Mouse (Mus musculus): ENCODE measurements at regions not wholly inside any gene's neighbourhood (a gene's known extent, or its start where the extent isn't known, plus 50 kb on each side); places are given as distances from the start of the nearest gene placed in this dataset.
"Not testable (repeated sequence)": the region's sequence is repeated elsewhere in the genome, so short reads cannot be mapped to it uniquely, and the experiment has no call there.

DNA sequence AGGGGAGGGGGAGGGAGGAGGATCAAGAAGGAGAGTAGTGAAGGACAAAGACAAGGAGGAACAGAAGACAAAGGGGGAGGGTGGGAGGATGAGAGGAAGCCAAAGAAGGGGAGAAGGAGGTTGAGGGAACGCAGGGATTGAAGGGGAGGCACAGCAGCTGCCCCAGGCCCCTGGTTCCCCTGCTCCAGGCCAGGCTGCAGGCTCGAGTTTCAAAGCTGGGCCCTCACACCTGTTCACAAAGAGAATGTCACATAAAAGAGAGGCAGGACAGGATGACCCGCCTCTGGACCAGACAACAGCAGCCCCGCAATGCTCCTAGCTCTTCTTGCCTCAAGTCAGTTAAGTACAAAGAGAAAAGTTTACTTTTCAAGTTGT is 128.3 kb downstream of the Dll1 start:
- WGBS: 39% methylated on average over 4 of the region's 4 CpGs
- Histone ChIP-seq H3K4me3 (ENCODE audit: low read depth, low read length) (no peak overlapping the region), H3K9me3 (ENCODE audit: low read depth, low read length) (no peaks in the 10 kb centered on the region), H3K4me2 (no peak overlapping the region), H3K9ac (no peak overlapping the region), H3K36me3 (ENCODE audit: insufficient read depth) (no peaks in the 10 kb centered on the region), H3K4me1 (ENCODE audit: insufficient read depth) (no peaks in the 10 kb centered on the region), H3K27ac (ENCODE audit: low read depth) (no peak overlapping the region), H3K27me3 (ENCODE audit: insufficient read depth, low read length) (no peaks in the 10 kb centered on the region)
- no peak for ATAC-seq (ENCODE audit: insufficient read depth)
- TF ChIP-seq CTCF (IDR thresholded peaks at IDR 0.05; ENCODE audit: low read depth): no peak
- no peak for DNase-seq

DNA sequence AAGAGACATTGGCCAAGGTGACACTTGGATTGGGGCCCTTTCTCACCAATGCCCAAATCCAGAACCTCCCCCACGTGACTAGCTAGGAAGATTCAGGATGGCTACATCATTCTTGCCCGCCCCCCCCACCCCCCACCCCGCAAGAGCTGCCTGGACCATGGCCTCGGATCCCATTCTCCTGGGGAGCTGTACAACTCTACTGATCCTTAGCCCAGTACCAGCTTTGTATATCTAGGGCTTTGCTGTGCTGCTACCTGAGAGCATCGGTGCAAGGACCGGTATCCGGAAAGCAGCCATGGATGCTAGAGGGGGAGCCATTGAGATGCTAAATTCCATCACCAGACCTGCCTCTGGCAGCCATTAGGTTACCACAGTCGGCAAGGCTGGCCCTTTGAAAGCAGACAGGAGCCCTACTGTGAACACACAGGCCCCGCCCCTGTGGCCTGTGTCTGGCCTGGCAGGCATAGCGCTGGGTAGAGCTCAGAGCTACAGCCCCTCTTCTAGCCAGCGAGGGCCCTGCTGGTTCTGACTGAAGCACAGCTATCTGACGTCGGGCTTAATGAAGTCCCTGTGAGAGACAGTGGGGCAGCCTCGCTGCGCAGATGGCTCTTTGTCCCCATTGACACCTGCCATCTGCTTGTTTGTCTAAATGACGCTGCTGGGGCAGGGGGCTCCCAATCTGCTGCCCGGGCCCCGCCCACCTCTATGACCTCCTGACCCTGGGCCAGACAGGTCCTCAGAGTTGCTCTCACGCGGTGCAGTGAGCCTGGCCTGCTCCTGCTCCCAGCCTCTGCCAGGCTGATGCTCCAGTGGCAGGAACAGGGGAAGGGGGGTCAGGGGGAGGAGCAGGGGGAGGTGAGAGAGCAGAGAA is 128.9 kb downstream of the Dll1 start:
- Histone ChIP-seq H3K27ac (ENCODE audit: low read depth) (no peak overlapping the region), H3K36me3 (ENCODE audit: insufficient read depth) (no peaks in the 10 kb centered on the region), H3K9me3 (ENCODE audit: low read depth, low read length) (no peaks in the 10 kb centered on the region), H3K27me3 (ENCODE audit: insufficient read depth, low read length) (no peaks in the 10 kb centered on the region), H3K4me1 (ENCODE audit: insufficient read depth) (no peaks in the 10 kb centered on the region), H3K4me3 (ENCODE audit: low read depth, low read length) (no peak overlapping the region), H3K4me2 (no peak overlapping the region), H3K9ac (no peak overlapping the region)
- ATAC-seq (ENCODE audit: insufficient read depth) (peak; percentile 52; the same call in 1 of the 2 replicates), DNase-seq (no peak)
- WGBS: 5% methylated on average over 20 of the region's 20 CpGs
- no peak for TF ChIP-seq CTCF (IDR thresholded peaks at IDR 0.05; ENCODE audit: low read depth)

DNA sequence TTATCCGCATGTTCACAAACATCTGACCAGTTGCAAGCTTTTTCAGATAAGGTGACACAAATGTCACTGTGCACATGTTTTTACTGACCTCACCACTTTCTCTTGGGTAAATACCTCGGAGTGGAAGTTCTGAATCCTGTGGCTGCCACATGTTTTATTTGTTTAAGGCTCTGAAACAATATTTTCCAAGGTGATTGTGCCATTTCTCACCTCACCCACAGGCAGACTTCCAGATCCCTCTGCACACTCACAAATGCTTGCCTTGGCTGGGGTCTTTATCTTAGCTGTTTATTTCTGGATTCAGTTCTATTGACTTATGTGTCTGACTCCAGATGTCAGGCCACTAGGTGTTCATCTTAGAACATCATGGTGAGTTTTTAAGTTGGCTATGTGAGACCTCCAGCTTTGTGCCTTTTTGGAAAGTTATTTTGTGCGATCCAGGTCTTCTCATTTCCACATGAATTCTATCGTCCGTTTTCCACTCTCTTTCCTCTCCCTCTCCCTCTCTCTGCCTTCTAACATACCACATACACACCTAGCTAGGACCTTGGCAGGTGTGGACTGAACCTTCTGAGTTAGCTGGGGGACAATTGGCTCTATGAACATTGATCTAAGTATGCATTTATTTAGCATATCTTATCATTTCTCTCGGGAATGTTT is 133.6 kb downstream of the Dll1 start:
- whole genome bisulfite sequencing: 58% methylated on average over 6 of the region's 6 CpGs
- H3K9ac ChIP-seq: no peak overlapping the region
- H3K27ac ChIP-seq (ENCODE audit: low read depth): no peak overlapping the region
- no peaks in the 10 kb centered on the region for H3K9me3 ChIP-seq (ENCODE audit: low read depth, low read length)
- no peak for TF ChIP-seq CTCF (IDR thresholded peaks at IDR 0.05; ENCODE audit: low read depth)
- ATAC-seq (ENCODE audit: insufficient read depth): no peak
- no peak overlapping the region for H3K4me2 ChIP-seq
- no peak overlapping the region for H3K4me3 ChIP-seq (ENCODE audit: low read depth, low read length)
- H3K36me3 ChIP-seq (ENCODE audit: insufficient read depth): no peaks in the 10 kb centered on the region
- DNase-seq: no peak
- H3K27me3 ChIP-seq (ENCODE audit: insufficient read depth, low read length): no peaks in the 10 kb centered on the region
- no peaks in the 10 kb centered on the region for H3K4me1 ChIP-seq (ENCODE audit: insufficient read depth)

DNA sequence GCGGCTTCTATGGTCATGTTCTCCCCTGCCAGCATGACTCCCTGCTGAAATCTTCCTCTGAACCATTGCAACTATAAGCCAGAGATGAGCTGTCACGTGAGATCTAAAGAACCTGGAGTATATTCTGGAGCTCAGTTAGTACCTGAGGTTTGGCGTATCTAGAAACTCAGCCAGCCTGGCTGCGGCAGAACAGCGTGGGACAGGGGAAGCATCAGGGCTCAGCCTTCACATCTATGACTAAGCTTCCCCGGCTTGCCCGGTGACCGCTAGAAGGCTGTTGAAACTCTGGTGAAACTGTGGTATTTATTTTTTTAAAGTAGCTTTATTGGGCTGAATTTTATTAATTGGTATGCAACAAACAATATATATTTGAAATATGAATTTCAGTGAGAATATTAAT is 134.3 kb downstream of the Dll1 start:
- no peak overlapping the region for H3K9ac ChIP-seq
- H3K36me3 ChIP-seq (ENCODE audit: insufficient read depth): no peaks in the 10 kb centered on the region
- H3K4me2 ChIP-seq: no peak overlapping the region
- TF ChIP-seq CTCF (IDR thresholded peaks at IDR 0.05; ENCODE audit: low read depth): no peak
- DNase-seq: no peak
- H3K27me3 ChIP-seq (ENCODE audit: insufficient read depth, low read length): no peaks in the 10 kb centered on the region
- no peak overlapping the region for H3K4me3 ChIP-seq (ENCODE audit: low read depth, low read length)
- H3K27ac ChIP-seq (ENCODE audit: low read depth): no peak overlapping the region
- no peaks in the 10 kb centered on the region for H3K4me1 ChIP-seq (ENCODE audit: insufficient read depth)
- no peaks in the 10 kb centered on the region for H3K9me3 ChIP-seq (ENCODE audit: low read depth, low read length)
- WGBS: 72% methylated on average over 8 of the region's 8 CpGs
- no peak for ATAC-seq (ENCODE audit: insufficient read depth)

DNA sequence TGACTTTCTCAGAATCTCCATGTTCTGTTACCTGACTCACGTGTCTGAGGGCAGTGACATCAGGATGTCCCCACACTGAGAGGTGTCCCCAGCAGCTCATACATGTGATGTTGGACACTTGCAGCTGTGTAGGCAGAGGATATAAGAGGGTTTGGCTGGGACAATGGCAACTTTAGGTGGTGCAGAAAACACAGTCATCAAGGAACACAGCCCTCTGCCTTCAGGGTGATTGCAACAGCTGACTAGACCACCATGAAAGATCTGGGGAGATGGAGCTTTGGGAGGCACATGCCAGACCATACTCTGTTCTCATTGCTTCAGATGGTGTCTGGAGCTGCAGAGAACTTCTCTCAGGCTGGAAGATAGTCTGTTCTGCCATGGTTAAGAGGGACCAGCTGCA is 135.2 kb downstream of the Dll1 start:
- H3K9ac ChIP-seq: no peak overlapping the region
- H3K4me1 ChIP-seq (ENCODE audit: insufficient read depth): no peaks in the 10 kb centered on the region
- TF ChIP-seq CTCF (IDR thresholded peaks at IDR 0.05; ENCODE audit: low read depth): no peak
- ATAC-seq (ENCODE audit: insufficient read depth) (no peak), DNase-seq (no peak)
- WGBS: 74% methylated on average over 1 of the region's 1 CpGs
- no peak overlapping the region for H3K4me2 ChIP-seq
- no peaks in the 10 kb centered on the region for H3K27me3 ChIP-seq (ENCODE audit: insufficient read depth, low read length)
- no peak overlapping the region for H3K27ac ChIP-seq (ENCODE audit: low read depth)
- H3K36me3 ChIP-seq (ENCODE audit: insufficient read depth): no peaks in the 10 kb centered on the region
- H3K9me3 ChIP-seq (ENCODE audit: low read depth, low read length): no peaks in the 10 kb centered on the region
- no peak overlapping the region for H3K4me3 ChIP-seq (ENCODE audit: low read depth, low read length)

DNA sequence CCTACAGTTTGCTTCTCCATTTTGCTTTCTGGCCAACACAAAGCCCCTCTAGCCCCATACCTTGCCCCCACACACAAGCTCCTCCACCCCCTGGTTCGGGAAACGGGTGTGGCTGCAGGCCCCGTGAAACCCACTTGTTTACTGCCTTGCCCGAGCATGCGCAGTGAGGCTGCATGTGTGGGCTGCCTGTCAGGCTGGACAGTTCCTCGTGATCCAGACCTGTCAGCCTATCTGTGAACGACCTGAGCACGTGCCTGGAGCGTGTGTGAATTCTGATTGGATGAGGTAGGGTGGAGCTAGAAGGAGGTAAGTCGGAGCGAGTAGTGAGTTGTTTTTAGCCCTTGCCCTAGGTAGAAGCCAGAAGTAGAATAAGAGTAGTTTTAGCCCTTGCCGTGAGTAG is 136.0 kb downstream of the Dll1 start:
- not testable (repeated sequence) for H3K9ac ChIP-seq; H3K36me3 ChIP-seq (ENCODE audit: insufficient read depth); H3K27ac ChIP-seq (ENCODE audit: low read depth); H3K27me3 ChIP-seq (ENCODE audit: insufficient read depth, low read length); H3K4me2 ChIP-seq; H3K9me3 ChIP-seq (ENCODE audit: low read depth, low read length); H3K4me3 ChIP-seq (ENCODE audit: low read depth, low read length); H3K4me1 ChIP-seq (ENCODE audit: insufficient read depth); DNase-seq; ATAC-seq (ENCODE audit: insufficient read depth)
- 60% methylated on average over 12 of the region's 12 CpGs for WGBS

DNA sequence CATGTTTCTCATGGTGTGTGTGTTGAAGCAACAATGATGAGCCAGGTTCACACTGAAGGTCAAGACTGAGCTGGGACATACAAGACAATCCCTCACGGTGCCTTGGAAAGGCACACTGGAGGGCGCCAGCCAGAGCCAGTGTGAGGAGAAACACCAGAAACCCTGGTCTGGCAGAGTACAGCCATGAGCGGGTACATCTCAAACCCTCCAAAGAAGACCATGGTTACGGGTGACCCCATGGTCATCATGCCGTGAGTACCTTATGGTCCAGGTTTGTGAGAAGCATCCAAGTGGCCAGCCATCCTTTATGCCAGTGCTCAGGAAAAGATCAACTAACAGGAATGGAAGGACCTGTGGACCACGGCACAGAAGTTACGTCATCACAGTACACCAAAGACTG is 136.7 kb downstream of the Dll1 start:
- ATAC-seq (ENCODE audit: insufficient read depth): no peak
- DNase-seq: no peak
- H3K9me3 ChIP-seq (ENCODE audit: low read depth, low read length): no peaks in the 10 kb centered on the region
- no peak overlapping the region for H3K4me3 ChIP-seq (ENCODE audit: low read depth, low read length)
- no peak overlapping the region for H3K27ac ChIP-seq (ENCODE audit: low read depth)
- no peaks in the 10 kb centered on the region for H3K4me1 ChIP-seq (ENCODE audit: insufficient read depth)
- 87% methylated on average over 7 of the region's 7 CpGs for WGBS
- H3K27me3 ChIP-seq (ENCODE audit: insufficient read depth, low read length): no peaks in the 10 kb centered on the region
- no peak overlapping the region for H3K9ac ChIP-seq
- no peak overlapping the region for H3K4me2 ChIP-seq
- TF ChIP-seq CTCF (IDR thresholded peaks at IDR 0.05; ENCODE audit: low read depth): no peak
- no peaks in the 10 kb centered on the region for H3K36me3 ChIP-seq (ENCODE audit: insufficient read depth)
